ENCODE assay signal across 8 mouse cellular contexts in genomic region chr2:30399191-30400171, GRCm38 (mm10). TPM values are rescaled to one million over a fixed set of nuclear protein-coding genes. Genes with fewer than 3 reads are reported as not detected.
DNase-seq lines count a peak whose midpoint lies in the region; ATAC-seq and TF ChIP-seq lines count a peak whose summit lies in the region.

No protein-coding gene starts in this region.

- H3K4me1 ChIP-seq in embryonic facial prominence, embryonic 14.5 days (ENCODE audit: control insufficient read depth, insufficient read depth, low read length), result no peaks in the 10 kb centered on the region

- H3K4me3 ChIP-seq in embryonic facial prominence, embryonic 14.5 days (ENCODE audit: low read depth, low read length), result no peak overlapping the region
- no peak overlapping the region for H3K4me3 ChIP-seq in left cerebral cortex, adult 2 months

- H3K9me3 ChIP-seq in embryonic facial prominence, embryonic 14.5 days (ENCODE audit: control insufficient read depth, low read length), result no peaks in the 10 kb centered on the region

- H3K4me2 ChIP-seq in embryonic facial prominence, embryonic 14.5 days (ENCODE audit: low read depth, low read length), result no peak overlapping the region

- H3K36me3 ChIP-seq in embryonic facial prominence, embryonic 14.5 days (ENCODE audit: control insufficient read depth, insufficient read depth, low read length), result peaks cover 72% of the 10 kb centered on the region

- H3K27ac ChIP-seq in embryonic facial prominence, embryonic 14.5 days (replicated peaks; ENCODE audit: low read depth, low read length), result 0 out of 2 replicates have a peak overlapping the region, but pooled peaks have one; percentile 33
- no peak overlapping the region for H3K27ac ChIP-seq in left cerebral cortex, adult 2 months

- intact Hi-C loops in left cerebral cortex, postnatal 25 days (cut with DNase I), result no loop called here
- intact Hi-C loops in left cerebral cortex, adult 2 months (cut with DNase I), result no loop called here

- WGBS in embryonic facial prominence, embryonic 14.5 days, result 54% methylated on average over 20 of the region's 20 CpGs

- H3K9ac ChIP-seq in embryonic facial prominence, embryonic 14.5 days (ENCODE audit: low read depth, low read length), result 0 out of 2 replicates have a peak overlapping the region, but pooled peaks have one; percentile 19

- ATAC-seq in cerebellum, adult (ENCODE audit: insufficient number of reproducible peaks, low FRiP score, low TSS enrichment), result peak; percentile 62; the same call in 1 of the 2 replicates
- ATAC-seq in embryonic facial prominence, embryonic 14.5 days (ENCODE audit: low read depth), result no peak

- no peaks in the 10 kb centered on the region for H3K27me3 ChIP-seq in embryonic facial prominence, embryonic 14.5 days (replicated peaks; ENCODE audit: control insufficient read depth, insufficient read depth, low read length)

- no peak for TF ChIP-seq CTCF in left cerebral cortex, adult 2 months (IDR thresholded peaks at IDR 0.05)

- DNase-seq in cerebellum, postnatal 4 days (ENCODE audit: low spot score in 2 of 2), result no peak
- peak; percentile 70 for DNase-seq in ES-CJ7 (ENCODE audit: low read depth, low spot score)
- DNase-seq in embryonic facial prominence, embryonic 14.5 days (ENCODE audit: low spot score), result no peak
- peak; percentile 53 for DNase-seq in lung, postnatal 14 days
- DNase-seq in adrenal gland, postnatal 14 days, result no peak
- DNase-seq in left cerebral cortex, postnatal 25 days (ENCODE audit: low spot score in 2 of 2), result no peak
- no peak for DNase-seq in left cerebral cortex, adult 2 months (ENCODE audit: extremely low spot score in 1 of 2, low spot score in 2 of 2)

RNA-seq across cellular contexts. Expression of gene Dolpp1, which starts 7.4 kb away (rescaled TPM):
- 28.5 and 29.0 TPM in 2 replicates for polyA plus RNA-seq in embryonic facial prominence, embryonic 14.5 days (2014; fragmentation: Nextera tagmentation; extraction: Ambion mirVana)
- total RNA-seq in adrenal gland, postnatal 14 days (2021), result 18.7 and 19.5 TPM in 2 replicates
- 10 to 100 TPM; 27.5 to 29.2 TPM for total RNA-seq in left cerebral cortex, postnatal 25 days (2021)
- total RNA-seq in left cerebral cortex, adult 2 months (2021), result 10 to 100 TPM; 25.8 to 26.8 TPM

RNA-seq across cellular contexts. Expression of gene Crat, which starts 16.1 kb away (rescaled TPM):
- polyA plus RNA-seq in embryonic facial prominence, embryonic 14.5 days (2014; fragmentation: Nextera tagmentation; extraction: Ambion mirVana), result 43.5 and 46.9 TPM in 2 replicates
- total RNA-seq in adrenal gland, postnatal 14 days (2021), result 291 and 301 TPM in 2 replicates
- total RNA-seq in left cerebral cortex, postnatal 25 days (2021), result 10 to 100 TPM; 48.4 to 50.7 TPM
- total RNA-seq in left cerebral cortex, adult 2 months (2021), result 10 to 100 TPM; 56.5 to 58.2 TPM

RNA-seq across cellular contexts. Expression of gene Ptpa, which starts 16.4 kb away (rescaled TPM):
- 70.2 and 77.1 TPM in 2 replicates for polyA plus RNA-seq in embryonic facial prominence, embryonic 14.5 days (2014; fragmentation: Nextera tagmentation; extraction: Ambion mirVana)
- 145 and 155 TPM in 2 replicates for total RNA-seq in adrenal gland, postnatal 14 days (2021)
- total RNA-seq in left cerebral cortex, postnatal 25 days (2021), result 100 to 1,000 TPM; 172 to 174 TPM
- 100 to 1,000 TPM; 177 to 178 TPM for total RNA-seq in left cerebral cortex, adult 2 months (2021)

RNA-seq across cellular contexts. Expression of gene Miga2, which starts 35.4 kb away (rescaled TPM):
- 17.6 and 18.8 TPM in 2 replicates for polyA plus RNA-seq in embryonic facial prominence, embryonic 14.5 days (2014; fragmentation: Nextera tagmentation; extraction: Ambion mirVana)
- total RNA-seq in adrenal gland, postnatal 14 days (2021), result 87.9 and 89.3 TPM in 2 replicates
- total RNA-seq in left cerebral cortex, postnatal 25 days (2021), result 100 to 1,000 TPM; 120 to 124 TPM
- 100 to 1,000 TPM; 120 to 138 TPM for total RNA-seq in left cerebral cortex, adult 2 months (2021)

RNA-seq across cellular contexts. Expression of gene Sh3glb2, which starts 40.3 kb away (rescaled TPM):
- 79.3 and 83.1 TPM in 2 replicates for polyA plus RNA-seq in embryonic facial prominence, embryonic 14.5 days (2014; fragmentation: Nextera tagmentation; extraction: Ambion mirVana)
- 73.2 and 80.6 TPM in 2 replicates for total RNA-seq in adrenal gland, postnatal 14 days (2021)
- 100 to 1,000 TPM; 277 to 301 TPM for total RNA-seq in left cerebral cortex, postnatal 25 days (2021)
- total RNA-seq in left cerebral cortex, adult 2 months (2021), result 100 to 1,000 TPM; 291 to 312 TPM

Comparison
In these comparisons a context has a peak if more than half of its experiments do, and no peak if none do; other contexts are left out.
1. DNase-seq: peak in ES-CJ7 (single experiment) and lung, postnatal 14 days (single experiment); none in cerebellum, postnatal 4 days (0 of 2), embryonic facial prominence, embryonic 14.5 days (single experiment), adrenal gland, postnatal 14 days (single experiment), left cerebral cortex, postnatal 25 days (0 of 2) and left cerebral cortex, adult 2 months (0 of 2).